Mouse (Mus musculus): ENCODE data around the gene Amd1.
"Not testable (repeated sequence)": the region's sequence is repeated elsewhere in the genome, so short reads cannot be mapped to it uniquely, and the experiment has no call there.

GRCm38 (mm10) chr10:40301181-40302075 lies 558 bp downstream of the Amd1 start:
- TF ChIP-seq GATA1 (IDR thresholded peaks at IDR 0.05; ENCODE audit: low read depth, low read length); SIN3A (IDR thresholded peaks at IDR 0.05; ENCODE audit: low read length); CTCF (IDR thresholded peaks at IDR 0.05 in 2 of 3, conservative IDR thresholded peaks at IDR 0.05 in 1 of 3; ENCODE audit: control insufficient read depth in 1 of 3, insufficient read depth in 1 of 3, low read depth in 2 of 3, low read length in 3 of 3, poor library complexity in 1 of 3, severe bottlenecking in 1 of 3); TAL1 (IDR thresholded peaks at IDR 0.05; ENCODE audit: low read length); HCFC1 (IDR thresholded peaks at IDR 0.05; ENCODE audit: low read depth, low read length); USF1 (IDR thresholded peaks at IDR 0.05; ENCODE audit: low read depth, low read length); ZC3H11A (IDR thresholded peaks at IDR 0.05; ENCODE audit: low read depth, low read length): not testable (repeated sequence)
- TF ChIP-seq POLR2A (IDR thresholded peaks at IDR 0.05; ENCODE audit: control insufficient read depth in 1 of 2, insufficient read depth in 1 of 2, low read depth in 1 of 2, low read length in 2 of 2, poor library complexity in 1 of 2) (peak in 1 of 2 experiments; percentile 86; a peak in 3 of 4 replicates), NELFE (IDR thresholded peaks at IDR 0.05; ENCODE audit: low read depth, low read length) (peak; percentile 41; the same call in 1 of the 2 replicates), ZMIZ1 (IDR thresholded peaks at IDR 0.05; ENCODE audit: low read depth, low read length) (peak; percentile 75), MAX (IDR thresholded peaks at IDR 0.05; ENCODE audit: low read length) (peak; percentile 41; the same call in 1 of the 2 replicates)

Data from MEL (cell line).